Mouse (Mus musculus) intestine, embryonic 14.5 days (tissue): ENCODE measurements at regions not wholly inside any gene's neighbourhood (a gene's known extent, or its start where the extent isn't known, plus 50 kb on each side); places are given as distances from the start of the nearest gene placed in this dataset.

ENCODE experiments used
- ATAC-seq: fragments of 200-750 bp; cut with Nextera tagmentation; replicated peaks from 2 replicates; pipeline ENCODE4 v1.8.0; 2017; ENCODE audit warnings: low read depth, moderate number of reproducible peaks, moderate TSS enrichment, moderate library complexity; ENCODE audit not compliant: low FRiP score, low TSS enrichment
- DNase-seq: peaks from one replicate; pipeline ENCODE4 v3.0.0-alpha.2; 2018; ENCODE audit warnings: low spot score
- H3K27ac ChIP-seq: fragments of 300-500 bp; sonication (generic); 2 replicates; pipeline ENCODE4 v1.5.1; 2014; ENCODE audit warnings: low read depth, mild to moderate bottlenecking, control low read depth
- H3K27me3 ChIP-seq: fragments of 300-500 bp; sonication (generic); replicated peaks from 2 replicates; pipeline ENCODE4 v1.6.1; 2014; ENCODE audit warnings: low read length, control low read depth; ENCODE audit not compliant: control insufficient read depth, insufficient read depth
- H3K36me3 ChIP-seq: fragments of 300-500 bp; sonication (generic); 2 replicates; pipeline ENCODE4 v1.6.1; 2014; ENCODE audit warnings: low read length, control low read depth; ENCODE audit not compliant: control insufficient read depth, insufficient read depth
- H3K4me1 ChIP-seq: fragments of 300-500 bp; sonication (generic); replicated peaks from 2 replicates; pipeline ENCODE4 v1.6.1; 2014; ENCODE audit warnings: low read length, control low read depth, mixed read lengths; ENCODE audit not compliant: control insufficient read depth, insufficient read depth
- H3K4me2 ChIP-seq: fragments of 300-500 bp; sonication (generic); 2 replicates; pipeline ENCODE4 v1.6.1; 2014; ENCODE audit warnings: low read length
- H3K4me3 ChIP-seq: fragments of 300-500 bp; sonication (generic); 2 replicates; pipeline ENCODE4 v1.5.1; 2014; ENCODE audit warnings: low read depth, low read length, control low read depth, mixed read lengths
- H3K9ac ChIP-seq: fragments of 300-500 bp; sonication (generic); 2 replicates; pipeline ENCODE4 v1.6.1; 2014; ENCODE audit warnings: mild to moderate bottlenecking, low read length
- H3K9me3 ChIP-seq: fragments of 300-500 bp; sonication (generic); 2 replicates; pipeline ENCODE4 v1.6.1; 2016; ENCODE audit warnings: low read length, control low read depth; ENCODE audit not compliant: control insufficient read depth
- WGBS: fragments of 180-500 bp; shearing (Covaris S2); extraction: QIAGEN DNeasy Blood & Tissue Kit; methylation state at CpG from one replicate; pipeline ENCODE4 v1.1.7; 2014; 5-methylcytosine and 5-hydroxymethylcytosine counted together

- Histone ChIP-seq H3K9ac (no peak overlapping the region), H3K27ac (no peak overlapping the region), H3K27me3 (no peaks in the 10 kb centered on the region), H3K36me3 (no peaks in the 10 kb centered on the region), H3K4me1 (no peaks in the 10 kb centered on the region), H3K4me2 (no peak overlapping the region), H3K4me3 (no peak overlapping the region), H3K9me3 (no peaks in the 10 kb centered on the region)
- ATAC-seq (no peak), DNase-seq (no peak)
- WGBS, result 88% methylated on average over 5 of the region's 5 CpGs
These were observed 51.7 kb upstream of the Asb17 start for GRCm38 (mm10) chr3:153792364-153792703.
